Comparison of ENCODE assay signal across 9 mouse cellular contexts in genomic region chr11:106820972-106821371, GRCm38 (mm10). TPM values are rescaled to one million over a fixed set of nuclear protein-coding genes. Genes with fewer than 3 reads are reported as not detected.
A peak's percentile ranks its signal among the peaks of the same experiment; 100 is the strongest.
DNase-seq lines count a peak whose midpoint lies in the region; ATAC-seq lines count a peak whose summit lies in the region.
"Had no signal": no experiment of that assay in that cellular context is flagged by ENCODE, and none has a peak within 500 bp of the region (broad histone marks: within the 10 kb centered on the region; RNA-seq: fewer than 3 reads in every experiment).

No protein-coding gene starts in this region.

- peak; percentile 38 to 86 for DNase-seq in left cerebral cortex, postnatal 10 days (ENCODE audit: extremely low spot score in 1 of 2, low spot score in 2 of 2)
- DNase-seq in left cerebral cortex, adult 11 months (ENCODE audit: low spot score), result no peak
- peak; percentile 62 for DNase-seq in T-cell, adult 2 months (ENCODE audit: low spot score)
- DNase-seq in cerebellum, postnatal 10 days, result peak; percentile 62 to 69
- peak; percentile 20 for DNase-seq in induced T-regulatory cell, adult 2 months (ENCODE audit: low read depth)
- DNase-seq in midbrain, embryonic 14.5 days, result no peak
- DNase-seq in forebrain, embryonic 11.5 days (ENCODE audit: low spot score), result no peak

- peaks cover 5% of the 10 kb centered on the region; the same call in 1 of the 2 replicates for H3K4me1 ChIP-seq in midbrain, embryonic 14.5 days (ENCODE audit: control insufficient read depth, insufficient read depth, low read length)
- no peaks in the 10 kb centered on the region for H3K4me1 ChIP-seq in forebrain, embryonic 11.5 days (replicated peaks; ENCODE audit: control insufficient read depth, insufficient read depth, low read length)

- H3K4me3 ChIP-seq in midbrain, embryonic 14.5 days (replicated peaks; ENCODE audit: low read depth, low read length), result no peak overlapping the region
- H3K4me3 ChIP-seq in forebrain, embryonic 11.5 days (ENCODE audit: low read depth, low read length), result no peak overlapping the region
- H3K4me3 ChIP-seq: limb, embryonic 13.5 days had no signal

- peaks cover 76% of the 10 kb centered on the region for H3K36me3 ChIP-seq in midbrain, embryonic 14.5 days (ENCODE audit: control insufficient read depth, insufficient read depth, low read length)
- peaks cover 3% of the 10 kb centered on the region for H3K36me3 ChIP-seq in forebrain, embryonic 11.5 days (ENCODE audit: control insufficient read depth, insufficient read depth, low read length)

- intact Hi-C loops in left cerebral cortex, postnatal 10 days (cut with DNase I), result no loop called here

- peak; percentile 64 for ATAC-seq in megakaryocyte, adult 5-6 weeks (ENCODE audit: poor library complexity, severe bottlenecking)
- ATAC-seq in midbrain, embryonic 14.5 days (ENCODE audit: low FRiP score, low TSS enrichment), result no peak
- no peak for ATAC-seq in forebrain, embryonic 11.5 days (replicated peaks; ENCODE audit: low FRiP score)

- 76% methylated on average over 4 of the region's 4 CpGs for WGBS in midbrain, embryonic 14.5 days
- WGBS in forebrain, embryonic 11.5 days, result 80% methylated on average over 4 of the region's 4 CpGs

- H3K9me3 ChIP-seq in midbrain, embryonic 14.5 days (ENCODE audit: control insufficient read depth, low read length), result no peaks in the 10 kb centered on the region
- H3K9me3 ChIP-seq in forebrain, embryonic 11.5 days (ENCODE audit: control insufficient read depth, low read length), result no peaks in the 10 kb centered on the region
- H3K9me3 ChIP-seq: limb, embryonic 13.5 days had no signal

- H3K4me2 ChIP-seq in midbrain, embryonic 14.5 days (ENCODE audit: low read length), result no peak overlapping the region
- H3K4me2 ChIP-seq in forebrain, embryonic 11.5 days (ENCODE audit: low read depth, low read length, severe bottlenecking), result no peak overlapping the region
- H3K4me2 ChIP-seq: limb, embryonic 13.5 days had no signal

- no peak overlapping the region for H3K9ac ChIP-seq in midbrain, embryonic 14.5 days (replicated peaks; ENCODE audit: low read length)
- no peak overlapping the region for H3K9ac ChIP-seq in forebrain, embryonic 11.5 days (ENCODE audit: low read length)
- H3K9ac ChIP-seq: limb, embryonic 13.5 days had no signal

- no peak overlapping the region for H3K27ac ChIP-seq in midbrain, embryonic 14.5 days (replicated peaks; ENCODE audit: low read depth, low read length)
- H3K27ac ChIP-seq in forebrain, embryonic 11.5 days (ENCODE audit: low read depth, low read length), result no peak overlapping the region
- H3K27ac ChIP-seq: limb, embryonic 13.5 days had no signal

- no peaks in the 10 kb centered on the region for H3K27me3 ChIP-seq in midbrain, embryonic 14.5 days (ENCODE audit: control insufficient read depth, insufficient read depth, low read length)
- no peaks in the 10 kb centered on the region for H3K27me3 ChIP-seq in forebrain, embryonic 11.5 days (ENCODE audit: control insufficient read depth, insufficient read depth, low read length)
- H3K27me3 ChIP-seq: limb, embryonic 13.5 days had no signal

RNA-seq across cellular contexts. Expression of gene Cep95, which starts 31.9 kb away (rescaled TPM):
- total RNA-seq in left cerebral cortex, postnatal 10 days (2021), result 10 to 100 TPM in 1 of 2 experiments, 1 to 10 TPM in 1; 8.7 to 10.3 TPM
- 15.8 and 16.5 TPM in 2 replicates for total RNA-seq in megakaryocyte, adult 5-6 weeks (2015)
- total RNA-seq in megakaryocyte, adult 5-6 weeks (2017), result 12.2 and 18.6 TPM in 2 replicates
- polyA plus RNA-seq in midbrain, embryonic 14.5 days (2014; fragmentation: Nextera tagmentation; extraction: Ambion mirVana), result 13.9 and 14.4 TPM in 2 replicates
- polyA plus RNA-seq in forebrain, embryonic 11.5 days (2014; fragmentation: Nextera tagmentation; extraction: Ambion mirVana), result 20.8 and 23.0 TPM in 2 replicates

RNA-seq across cellular contexts. Expression of gene Ddx5, which starts 32.0 kb away (rescaled TPM):
- 100 to 1,000 TPM; 607 to 644 TPM for total RNA-seq in left cerebral cortex, postnatal 10 days (2021)
- 755 and 789 TPM in 2 replicates for total RNA-seq in megakaryocyte, adult 5-6 weeks (2015)
- total RNA-seq in megakaryocyte, adult 5-6 weeks (2017), result 996 and 1,155 TPM in 2 replicates
- 470 and 537 TPM in 2 replicates for polyA plus RNA-seq in midbrain, embryonic 14.5 days (2014; fragmentation: Nextera tagmentation; extraction: Ambion mirVana)
- 508 and 538 TPM in 2 replicates for polyA plus RNA-seq in forebrain, embryonic 11.5 days (2014; fragmentation: Nextera tagmentation; extraction: Ambion mirVana)

RNA-seq across cellular contexts. Expression of gene Polg2, which starts 41.6 kb away (rescaled TPM):
- 1 to 10 TPM; 4.1 to 4.6 TPM for total RNA-seq in left cerebral cortex, postnatal 10 days (2021)
- 11.6 and 13.3 TPM in 2 replicates for total RNA-seq in megakaryocyte, adult 5-6 weeks (2015)
- total RNA-seq in megakaryocyte, adult 5-6 weeks (2017), result 7.8 and 11.1 TPM in 2 replicates
- 9.4 and 9.5 TPM in 2 replicates for polyA plus RNA-seq in midbrain, embryonic 14.5 days (2014; fragmentation: Nextera tagmentation; extraction: Ambion mirVana)
- polyA plus RNA-seq in forebrain, embryonic 11.5 days (2014; fragmentation: Nextera tagmentation; extraction: Ambion mirVana), result 8.9 and 9.1 TPM in 2 replicates

Comparison
In these comparisons a context has a peak if more than half of its experiments do, and no peak if none do; other contexts are left out.
1. DNase-seq: peak in left cerebral cortex, postnatal 10 days (2 of 2), T-cell, adult 2 months (single experiment), cerebellum, postnatal 10 days (2 of 2) and induced T-regulatory cell, adult 2 months (single experiment); none in left cerebral cortex, adult 11 months (single experiment), midbrain, embryonic 14.5 days (single experiment) and forebrain, embryonic 11.5 days (single experiment).